Mouse (Mus musculus) embryonic facial prominence, embryonic 10.5 days (tissue): ENCODE measurements at regions not wholly inside any gene's neighbourhood (a gene's known extent, or its start where the extent isn't known, plus 50 kb on each side); places are given as distances from the start of the nearest gene placed in this dataset.
"Not testable (repeated sequence)": the region's sequence is repeated elsewhere in the genome, so short reads cannot be mapped to it uniquely, and the experiment has no call there.

Experiments
- DNase-seq: peaks from one replicate; pipeline ENCODE4 v3.0.0-alpha.2; 2017; ENCODE audit warnings: low spot score
- H3K27ac ChIP-seq: fragments of 300-500 bp; sonication (generic); replicated peaks from 2 replicates; pipeline ENCODE4 v1.5.1; 2016; ENCODE audit warnings: mild to moderate bottlenecking
- H3K27me3 ChIP-seq: fragments of 300-500 bp; sonication (generic); replicated peaks from 2 replicates; pipeline ENCODE4 v1.6.1; 2016; ENCODE audit warnings: low read depth, mild to moderate bottlenecking; ENCODE audit not compliant: poor library complexity, severe bottlenecking
- H3K36me3 ChIP-seq: fragments of 300-500 bp; sonication (generic); replicated peaks from 2 replicates; pipeline ENCODE4 v1.6.1; 2016; ENCODE audit warnings: mild to moderate bottlenecking, moderate library complexity
- H3K4me1 ChIP-seq: fragments of 300-500 bp; sonication (generic); 2 replicates; pipeline ENCODE4 v1.6.1; 2016
- H3K4me3 ChIP-seq: fragments of 300-500 bp; sonication (generic); 2 replicates; pipeline ENCODE4 v1.5.1; 2016; ENCODE audit warnings: mild to moderate bottlenecking, moderate library complexity
- H3K9me3 ChIP-seq: fragments of 300-500 bp; sonication (generic); 2 replicates; pipeline ENCODE4 v1.6.1; 2016; ENCODE audit warnings: mild to moderate bottlenecking
- WGBS: fragments of 180-500 bp; shearing (Covaris S2); methylation state at CpG from one replicate; pipeline ENCODE4 v1.1.7; 2016; 5-methylcytosine and 5-hydroxymethylcytosine counted together

- H3K4me1 ChIP-seq, result no peaks in the 10 kb centered on the region
- no peak for DNase-seq
- H3K4me3 ChIP-seq, result no peak overlapping the region
- no peak overlapping the region for H3K27ac ChIP-seq
- no peaks in the 10 kb centered on the region for H3K27me3 ChIP-seq
- H3K9me3 ChIP-seq, result no peaks in the 10 kb centered on the region
- 78% methylated on average over 1 of the region's 1 CpGs for WGBS
- H3K36me3 ChIP-seq, result no peaks in the 10 kb centered on the region
Observed at GRCm38 (mm10) chr13:7007091-7007490, 358.5 kb upstream of the Pfkp start.

- H3K9me3 ChIP-seq, H3K27me3 ChIP-seq, H3K4me1 ChIP-seq, H3K4me3 ChIP-seq, H3K27ac ChIP-seq, H3K36me3 ChIP-seq: not testable (repeated sequence)
- WGBS, result 50% methylated on average over 10 of the region's 10 CpGs
- peak; percentile 12 for DNase-seq
Observed at GRCm38 (mm10) chr13:6998508-6999278, 350.1 kb upstream of the Pfkp start.

GRCm38 (mm10) chr13:6998094-6998493 lies 349.5 kb upstream of the Pfkp start:
- DNase-seq, result no peak
- Histone ChIP-seq H3K36me3 (no peaks in the 10 kb centered on the region), H3K9me3 (no peaks in the 10 kb centered on the region), H3K27ac (no peak overlapping the region), H3K4me1 (peaks cover 7% of the 10 kb centered on the region; the same call in 1 of the 2 replicates), H3K4me3 (no peak overlapping the region), H3K27me3 (no peaks in the 10 kb centered on the region)
- WGBS, result 78% methylated on average over 9 of the region's 9 CpGs

- Histone ChIP-seq H3K27ac (no peak overlapping the region; the same call in 1 of the 2 replicates), H3K27me3 (no peaks in the 10 kb centered on the region), H3K4me3 (no peak overlapping the region), H3K36me3 (no peaks in the 10 kb centered on the region), H3K4me1 (peaks cover 24% of the 10 kb centered on the region), H3K9me3 (no peaks in the 10 kb centered on the region)
- peak; percentile 38 for DNase-seq
- 39% methylated on average over 12 of the region's 12 CpGs for WGBS
Observed at GRCm38 (mm10) chr13:6992323-6992994, 343.9 kb upstream of the Pfkp start.

GRCm38 (mm10) chr13:6991714-6992113 lies 343.1 kb upstream of the Pfkp start:
- peak; percentile 50 for DNase-seq
- Histone ChIP-seq H3K27ac (no peak overlapping the region; the same call in 1 of the 2 replicates), H3K27me3 (no peaks in the 10 kb centered on the region), H3K4me1 (peaks cover 24% of the 10 kb centered on the region), H3K36me3 (no peaks in the 10 kb centered on the region), H3K9me3 (no peaks in the 10 kb centered on the region), H3K4me3 (no peak overlapping the region)
- WGBS, result 19% methylated on average over 2 of the region's 2 CpGs

- Histone ChIP-seq H3K27ac (no peak overlapping the region; the same call in 1 of the 2 replicates), H3K4me1 (peaks cover 8% of the 10 kb centered on the region), H3K4me3 (no peak overlapping the region), H3K36me3 (no peaks in the 10 kb centered on the region), H3K27me3 (no peaks in the 10 kb centered on the region), H3K9me3 (no peaks in the 10 kb centered on the region)
- 69% methylated on average over 23 of the region's 23 CpGs for WGBS
- DNase-seq, result peak; percentile 48
Observed at GRCm38 (mm10) chr13:6985012-6985996, 336.7 kb upstream of the Pfkp start.

GRCm38 (mm10) chr13:6955713-6956112 lies 307.1 kb upstream of the Pfkp start:
- H3K9me3 ChIP-seq, result no peaks in the 10 kb centered on the region
- H3K27ac ChIP-seq, result no peak overlapping the region
- no peaks in the 10 kb centered on the region for H3K36me3 ChIP-seq
- no peak overlapping the region for H3K4me3 ChIP-seq
- WGBS, result 81% methylated on average over 3 of the region's 3 CpGs
- no peak for DNase-seq
- H3K27me3 ChIP-seq, result no peaks in the 10 kb centered on the region
- no peaks in the 10 kb centered on the region for H3K4me1 ChIP-seq

- Histone ChIP-seq H3K27ac (no peak overlapping the region), H3K27me3 (no peaks in the 10 kb centered on the region), H3K4me1 (no peaks in the 10 kb centered on the region), H3K36me3 (no peaks in the 10 kb centered on the region), H3K4me3 (no peak overlapping the region), H3K9me3 (no peaks in the 10 kb centered on the region)
- DNase-seq, result no peak
Observed at GRCm38 (mm10) chr13:6924136-6924535, 275.6 kb upstream of the Pfkp start.

- WGBS, result 29% methylated on average over 2 of the region's 2 CpGs
- H3K27me3 ChIP-seq, result no peaks in the 10 kb centered on the region
- no peak overlapping the region for H3K27ac ChIP-seq
- DNase-seq, result no peak
- no peaks in the 10 kb centered on the region for H3K9me3 ChIP-seq
- no peaks in the 10 kb centered on the region for H3K4me1 ChIP-seq
- H3K4me3 ChIP-seq, result no peak overlapping the region
- no peaks in the 10 kb centered on the region for H3K36me3 ChIP-seq
Observed at GRCm38 (mm10) chr13:6922357-6922721, 273.8 kb upstream of the Pfkp start.

GRCm38 (mm10) chr13:6921691-6922356 lies 273.2 kb upstream of the Pfkp start:
- Histone ChIP-seq H3K36me3 (no peaks in the 10 kb centered on the region), H3K4me3 (no peak overlapping the region), H3K27ac (no peak overlapping the region), H3K4me1 (no peaks in the 10 kb centered on the region), H3K9me3 (no peaks in the 10 kb centered on the region), H3K27me3 (no peaks in the 10 kb centered on the region)
- DNase-seq, result no peak
- 64% methylated on average over 6 of the region's 6 CpGs for WGBS

- no peak overlapping the region for H3K4me3 ChIP-seq
- no peak for DNase-seq
- no peak overlapping the region for H3K27ac ChIP-seq
- no peaks in the 10 kb centered on the region for H3K4me1 ChIP-seq
- no peaks in the 10 kb centered on the region for H3K27me3 ChIP-seq
- no peaks in the 10 kb centered on the region for H3K9me3 ChIP-seq
- H3K36me3 ChIP-seq, result no peaks in the 10 kb centered on the region
Observed at GRCm38 (mm10) chr13:6906000-6906399, 257.4 kb upstream of the Pfkp start.

- 73% methylated on average over 2 of the region's 2 CpGs for WGBS
- no peaks in the 10 kb centered on the region for H3K4me1 ChIP-seq
- DNase-seq, result no peak
- H3K27ac ChIP-seq, result no peak overlapping the region
- no peaks in the 10 kb centered on the region for H3K27me3 ChIP-seq
- H3K4me3 ChIP-seq, result no peak overlapping the region
- H3K9me3 ChIP-seq, result no peaks in the 10 kb centered on the region
- H3K36me3 ChIP-seq, result no peaks in the 10 kb centered on the region
Observed at GRCm38 (mm10) chr13:6901682-6902081, 253.1 kb upstream of the Pfkp start.
